Mouse (Mus musculus): Measurements from ENCODE around the gene Apoc1.

DNA sequence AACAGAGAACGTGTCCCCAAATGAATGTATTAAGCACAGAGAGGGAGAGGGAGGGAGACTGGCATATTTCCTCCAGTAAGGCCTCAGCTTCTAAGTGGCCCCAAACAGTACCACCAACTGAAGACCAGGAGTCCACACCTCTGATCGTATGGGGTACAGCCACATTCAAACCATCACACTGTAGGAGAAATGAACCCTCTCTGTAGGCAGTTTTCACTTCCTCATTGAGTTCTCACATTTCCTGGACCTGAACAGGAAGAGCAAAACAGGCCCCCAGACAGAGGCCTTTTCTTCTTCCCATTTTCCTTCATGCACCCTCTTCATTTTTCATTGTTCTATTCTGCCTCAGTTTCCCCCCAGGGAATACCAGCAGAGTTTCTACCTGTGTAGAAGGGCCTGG is 25.0 kb downstream of the Apoc1 start:
- TF ChIP-seq CTCF (IDR thresholded peaks at IDR 0.05; ENCODE audit: low read depth, low read length) (no peak), POLR2A (IDR thresholded peaks at IDR 0.05; ENCODE audit: extremely low read depth, insufficient read depth, low read length) (no peak)
